Mouse (Mus musculus): ENCODE data around the gene Cldn10. TPM values are rescaled to one million over a fixed set of nuclear protein-coding genes. Genes with fewer than 3 reads are reported as not detected.
A peak's percentile ranks its signal among the peaks of the same experiment; 100 is the strongest.
"Not testable (repeated sequence)": the region's sequence is repeated elsewhere in the genome, so short reads cannot be mapped to it uniquely, and the experiment has no call there.

Gene Cldn10
- total and polyA plus RNA-seq, 3 experiments: 0.16 TPM; not detected in 2

DNA sequence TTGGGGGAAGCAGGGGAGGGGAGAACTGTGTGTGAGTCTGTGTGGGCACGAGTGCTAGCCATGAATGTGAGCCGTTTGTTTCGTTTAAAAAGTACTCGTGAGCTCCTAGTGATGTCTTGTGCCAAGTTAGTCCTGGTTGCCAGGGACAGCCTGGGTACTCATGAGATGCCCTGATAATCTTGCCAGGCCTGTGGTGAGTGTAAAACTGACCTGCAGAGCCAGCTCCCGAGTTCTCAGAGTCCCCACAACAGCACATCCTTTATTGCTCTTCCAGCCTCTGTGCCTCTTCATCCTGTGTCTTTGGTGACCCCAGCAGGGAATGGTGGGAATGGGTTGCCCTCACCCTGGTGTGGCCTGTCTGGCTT lies 9.0 kb downstream of the Cldn10 start:
- ATAC-seq (ENCODE audit: extremely low read depth, insufficient number of reproducible peaks, low FRiP score, poor library complexity, severe bottlenecking) (no peak), DNase-seq (ENCODE audit: low spot score) (no peak)
- peak overlapping the region; percentile 66 for H3K4me3 ChIP-seq (ENCODE audit: low read depth, low read length)
- peaks cover 13% of the 10 kb centered on the region for H3K36me3 ChIP-seq (replicated peaks)
- TF ChIP-seq CTCF (IDR thresholded peaks at IDR 0.05; ENCODE audit: low read depth, low read length) (no peak), POLR2AphosphoS5 (IDR thresholded peaks at IDR 0.05; ENCODE audit: insufficient replicate concordance, low read depth, low read length) (no peak), GATA1 (IDR thresholded peaks at IDR 0.05; ENCODE audit: borderline replicate concordance, low read length) (no peak), TAL1 (conservative IDR thresholded peaks at IDR 0.05; ENCODE audit: low read depth, low read length) (no peak), GATA2 (IDR thresholded peaks at IDR 0.05; ENCODE audit: borderline replicate concordance, low read depth, low read length) (no peak)
- peaks cover 8% of the 10 kb centered on the region for H3K9me3 ChIP-seq (replicated peaks)
- H3K27me3 ChIP-seq (ENCODE audit: insufficient read depth, low read length): no peaks in the 10 kb centered on the region
- peaks cover 96% of the 10 kb centered on the region for H3K4me1 ChIP-seq (ENCODE audit: insufficient read depth, low read depth, low read length)

DNA sequence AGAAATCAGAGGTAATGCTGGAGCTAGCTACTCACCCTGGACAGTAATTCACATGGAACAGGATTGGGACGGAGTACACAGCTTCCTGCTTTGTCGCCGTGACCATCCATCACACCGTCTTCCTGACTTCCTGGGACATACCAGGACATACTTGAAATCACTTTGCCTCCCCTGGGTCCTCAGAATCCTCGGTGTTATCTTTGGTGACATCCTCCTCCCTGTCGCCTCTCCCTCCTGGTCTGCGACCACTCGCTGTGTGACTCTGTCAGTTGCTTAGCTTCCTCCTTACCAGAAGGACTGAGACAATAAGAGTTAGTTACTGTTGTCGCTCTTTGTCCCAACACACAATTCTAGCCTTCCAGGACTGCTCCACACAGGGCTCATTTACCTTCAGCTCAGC lies 9.6 kb downstream of the Cldn10 start:
- Histone ChIP-seq H3K4me3 (ENCODE audit: low read depth, low read length) (peak overlapping the region; percentile 66), H3K4me1 (ENCODE audit: insufficient read depth, low read depth, low read length) (peaks cover 92% of the 10 kb centered on the region), H3K27me3 (ENCODE audit: insufficient read depth, low read length) (no peaks in the 10 kb centered on the region), H3K36me3 (replicated peaks) (peaks cover 13% of the 10 kb centered on the region), H3K9me3 (replicated peaks) (peaks cover 8% of the 10 kb centered on the region)
- TF ChIP-seq CTCF (IDR thresholded peaks at IDR 0.05; ENCODE audit: low read depth, low read length) (no peak), TAL1 (conservative IDR thresholded peaks at IDR 0.05; ENCODE audit: low read depth, low read length) (0 out of 2 replicates have a peak, but pooled peaks have one; percentile 12)
- no peak for ATAC-seq (ENCODE audit: extremely low read depth, insufficient number of reproducible peaks, low FRiP score, poor library complexity, severe bottlenecking)
- DNase-seq (ENCODE audit: low spot score): no peak

DNA sequence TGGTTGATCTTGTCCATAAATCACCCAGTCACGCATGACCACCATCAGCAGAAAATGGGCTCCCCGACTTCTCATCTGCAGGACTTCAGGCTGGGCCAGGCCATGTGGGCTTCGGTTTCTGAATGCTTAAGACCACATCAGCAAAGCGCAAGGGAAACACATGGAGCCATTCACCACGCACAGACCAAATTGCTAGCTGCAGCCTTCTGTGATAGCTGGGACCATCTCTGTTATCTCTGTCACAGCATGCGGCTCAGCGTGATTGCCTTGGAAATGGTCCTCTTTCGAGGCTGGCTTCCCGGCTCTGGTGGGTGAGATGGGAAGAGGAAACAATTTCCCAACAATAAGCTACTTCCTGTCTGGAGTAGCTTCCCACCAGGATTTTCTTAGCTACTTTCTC lies 12.2 kb downstream of the Cldn10 start:
- ATAC-seq (ENCODE audit: extremely low read depth, insufficient number of reproducible peaks, low FRiP score, poor library complexity, severe bottlenecking) (no peak), DNase-seq (ENCODE audit: low spot score) (no peak)
- Histone ChIP-seq H3K4me3 (ENCODE audit: low read depth, low read length) (peak overlapping the region; percentile 2; the same call in 1 of the 2 replicates), H3K27me3 (ENCODE audit: insufficient read depth, low read length) (no peaks in the 10 kb centered on the region), H3K4me1 (ENCODE audit: insufficient read depth, low read depth, low read length) (peaks cover 85% of the 10 kb centered on the region), H3K9me3 (replicated peaks) (no peaks in the 10 kb centered on the region), H3K36me3 (replicated peaks) (no peaks in the 10 kb centered on the region)
- TF ChIP-seq GATA1 (IDR thresholded peaks at IDR 0.05; ENCODE audit: borderline replicate concordance, low read length) (no peak), TAL1 (conservative IDR thresholded peaks at IDR 0.05; ENCODE audit: low read depth, low read length) (peak; percentile 43; the same call in 1 of the 2 replicates)

DNA sequence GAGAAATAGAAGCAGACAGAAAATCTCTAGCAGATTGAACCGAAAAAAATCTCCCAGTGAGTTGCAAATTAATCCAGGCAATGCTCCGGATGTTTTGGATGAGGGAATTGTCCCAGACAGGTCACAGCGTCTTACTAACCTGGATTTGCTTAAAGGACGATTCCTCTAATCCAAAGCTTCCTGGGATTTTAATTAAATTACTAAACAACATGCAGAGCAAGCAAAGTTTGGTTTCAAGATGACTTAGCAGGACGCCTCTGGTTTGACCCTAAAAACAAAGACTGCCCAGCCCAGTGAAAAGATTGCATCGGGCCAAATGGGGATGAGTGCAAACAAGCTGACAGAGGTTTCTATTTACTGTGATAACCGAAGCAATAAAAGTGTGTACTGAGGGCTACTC lies 16.2 kb downstream of the Cldn10 start:
- Histone ChIP-seq H3K36me3 (replicated peaks) (no peaks in the 10 kb centered on the region), H3K9me3 (replicated peaks) (no peaks in the 10 kb centered on the region), H3K27me3 (ENCODE audit: insufficient read depth, low read length) (no peaks in the 10 kb centered on the region), H3K4me3 (ENCODE audit: low read depth, low read length) (no peak overlapping the region), H3K4me1 (ENCODE audit: insufficient read depth, low read depth, low read length) (peaks cover 76% of the 10 kb centered on the region)
- no peak for ATAC-seq (ENCODE audit: extremely low read depth, insufficient number of reproducible peaks, low FRiP score, poor library complexity, severe bottlenecking)
- DNase-seq (ENCODE audit: low spot score): no peak
- TF ChIP-seq GATA1 (IDR thresholded peaks at IDR 0.05; ENCODE audit: borderline replicate concordance, low read length) (no peak), CTCF (IDR thresholded peaks at IDR 0.05; ENCODE audit: low read depth, low read length) (no peak), GATA2 (IDR thresholded peaks at IDR 0.05; ENCODE audit: borderline replicate concordance, low read depth, low read length) (no peak), POLR2AphosphoS5 (IDR thresholded peaks at IDR 0.05; ENCODE audit: insufficient replicate concordance, low read depth, low read length) (no peak)

DNA sequence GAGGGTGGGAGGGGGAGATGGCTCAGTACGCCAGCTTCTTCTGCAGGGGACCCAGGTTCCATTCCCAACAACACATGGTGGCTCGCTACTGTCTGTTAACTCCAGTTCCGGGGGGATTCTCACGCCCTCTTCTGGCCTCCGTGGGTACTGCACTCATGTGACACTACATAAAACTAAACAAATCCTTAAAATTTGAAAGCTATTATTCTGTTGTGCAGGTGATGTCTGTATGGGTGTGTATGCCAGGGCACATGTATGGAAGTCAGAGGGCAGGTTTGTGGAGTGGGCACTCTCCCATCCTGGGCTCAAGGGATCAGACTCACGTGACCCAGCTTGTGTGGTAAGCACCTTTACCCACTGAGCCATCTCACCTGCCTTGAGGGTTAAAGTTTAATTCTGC lies 16.6 kb downstream of the Cldn10 start:
- no peak overlapping the region for H3K4me3 ChIP-seq (ENCODE audit: low read depth, low read length)
- H3K9me3 ChIP-seq (replicated peaks): no peaks in the 10 kb centered on the region
- TF ChIP-seq TAL1 (conservative IDR thresholded peaks at IDR 0.05; ENCODE audit: low read depth, low read length) (no peak), GATA1 (IDR thresholded peaks at IDR 0.05; ENCODE audit: borderline replicate concordance, low read length) (no peak), CTCF (IDR thresholded peaks at IDR 0.05; ENCODE audit: low read depth, low read length) (peak; percentile 80)
- H3K27me3 ChIP-seq (ENCODE audit: insufficient read depth, low read length): no peaks in the 10 kb centered on the region
- no peak for DNase-seq (ENCODE audit: low spot score)
- ATAC-seq (ENCODE audit: extremely low read depth, insufficient number of reproducible peaks, low FRiP score, poor library complexity, severe bottlenecking): no peak
- H3K4me1 ChIP-seq (ENCODE audit: insufficient read depth, low read depth, low read length): peaks cover 76% of the 10 kb centered on the region
- H3K36me3 ChIP-seq (replicated peaks): no peaks in the 10 kb centered on the region

DNA sequence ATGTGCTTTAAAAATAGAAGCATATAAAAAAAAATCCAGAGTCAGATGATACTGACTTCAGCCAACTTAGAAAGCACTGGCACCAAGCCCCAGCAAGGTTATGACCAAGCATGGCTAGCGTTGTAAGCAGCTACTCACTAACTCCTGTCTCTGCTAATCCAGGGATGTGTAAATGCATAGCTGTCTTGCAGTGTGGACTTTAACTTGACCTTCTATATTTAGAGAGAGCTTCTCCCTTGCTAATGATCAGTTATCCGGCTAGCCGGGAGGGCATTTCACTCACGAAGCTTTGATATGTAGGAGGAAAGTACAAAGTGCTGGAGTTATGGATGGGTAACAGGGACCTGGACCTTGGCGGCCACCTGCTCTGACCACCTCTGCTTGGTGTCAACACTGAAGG lies 19.9 kb downstream of the Cldn10 start:
- no peak for ATAC-seq (ENCODE audit: extremely low read depth, insufficient number of reproducible peaks, low FRiP score, poor library complexity, severe bottlenecking)
- Histone ChIP-seq H3K4me1 (ENCODE audit: insufficient read depth, low read depth, low read length) (peaks cover 65% of the 10 kb centered on the region), H3K4me3 (ENCODE audit: low read depth, low read length) (no peak overlapping the region), H3K27me3 (ENCODE audit: insufficient read depth, low read length) (no peaks in the 10 kb centered on the region), H3K36me3 (replicated peaks) (no peaks in the 10 kb centered on the region), H3K9me3 (replicated peaks) (no peaks in the 10 kb centered on the region)
- TF ChIP-seq GATA1 (IDR thresholded peaks at IDR 0.05; ENCODE audit: borderline replicate concordance, low read length) (no peak), POLR2AphosphoS5 (IDR thresholded peaks at IDR 0.05; ENCODE audit: insufficient replicate concordance, low read depth, low read length) (no peak), CTCF (IDR thresholded peaks at IDR 0.05; ENCODE audit: low read depth, low read length) (no peak)
- no peak for DNase-seq (ENCODE audit: low spot score)

DNA sequence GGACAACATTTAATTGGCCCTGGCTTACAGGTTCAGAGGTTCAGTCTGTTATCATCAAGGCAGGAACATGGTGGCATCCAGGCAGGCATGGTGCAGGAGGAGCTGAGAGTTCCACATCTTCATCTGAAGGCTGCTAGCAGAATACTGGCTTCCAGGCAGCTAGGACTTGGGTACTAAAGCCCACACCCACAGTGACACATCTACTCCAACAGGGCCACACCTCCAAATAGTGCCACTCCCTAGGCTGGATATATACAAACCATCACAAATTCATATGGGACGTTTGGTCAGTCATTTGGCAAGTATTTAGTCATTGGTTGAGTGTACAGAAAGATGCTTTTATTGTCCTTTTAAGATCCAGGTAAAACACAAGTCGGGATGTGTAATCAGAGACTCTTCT lies 20.5 kb downstream of the Cldn10 start:
- peaks cover 65% of the 10 kb centered on the region for H3K4me1 ChIP-seq (ENCODE audit: insufficient read depth, low read depth, low read length)
- not testable (repeated sequence) for H3K9me3 ChIP-seq (replicated peaks); H3K27me3 ChIP-seq (ENCODE audit: insufficient read depth, low read length); H3K36me3 ChIP-seq (replicated peaks); ATAC-seq (ENCODE audit: extremely low read depth, insufficient number of reproducible peaks, low FRiP score, poor library complexity, severe bottlenecking); DNase-seq (ENCODE audit: low spot score); H3K4me3 ChIP-seq (ENCODE audit: low read depth, low read length)
